Mouse (Mus musculus) C2C12 (cell line): ENCODE data around the gene Pim1.

Source experiments
- CTCF ChIP-seq: IDR thresholded peaks from one replicate; pipeline ENCODE4 v1.5.1; 2011; ENCODE audit not compliant: control insufficient read depth, insufficient read depth, insufficient read length
- MAX ChIP-seq: IDR thresholded peaks from one replicate; pipeline ENCODE4 v1.6.1; 2011; ENCODE audit warnings: mild to moderate bottlenecking, control low read depth
- MYOD1 ChIP-seq: IDR thresholded peaks from one replicate; pipeline ENCODE4 v1.6.1; 2011; ENCODE audit warnings: low read depth; ENCODE audit not compliant: control insufficient read depth, insufficient read length
- MYOG ChIP-seq: IDR thresholded peaks from one replicate; pipeline ENCODE4 v1.6.1; 2011; ENCODE audit not compliant: control insufficient read depth, insufficient read length; ENCODE audit errors: extremely low read depth
- USF1 ChIP-seq: IDR thresholded peaks from one replicate; pipeline ENCODE4 v1.6.1; 2011; ENCODE audit warnings: low read depth, mild to moderate bottlenecking, control low read depth, moderate library complexity

DNA sequence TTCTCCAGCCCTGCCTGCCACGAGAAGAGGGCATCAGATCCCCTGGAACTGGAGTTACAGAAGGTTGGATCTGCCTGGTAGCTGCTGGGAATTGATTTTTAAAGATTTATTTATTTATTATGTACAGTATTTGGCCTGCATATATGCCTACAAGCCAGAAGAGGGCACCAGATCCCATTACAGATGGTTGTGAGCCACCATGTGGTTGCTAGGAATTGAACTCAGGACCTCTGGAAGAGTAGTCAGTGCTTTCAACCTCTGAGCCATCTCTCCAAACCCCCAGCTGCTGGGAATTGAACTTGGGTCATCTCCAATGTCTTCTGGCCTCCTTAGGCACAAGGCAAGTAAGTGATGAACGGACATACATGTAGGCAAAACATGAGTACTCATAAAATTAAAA, 53.5 kb downstream of the Pim1 start:
- no peak for TF ChIP-seq CTCF
- no peak for TF ChIP-seq MYOG
- no peak for TF ChIP-seq MYOD1
- TF ChIP-seq MAX: no peak
- TF ChIP-seq USF1: no peak
